ENCODE assay signal across 1 mouse cellular context in genomic region chr2:28524406-28524805, GRCm38 (mm10).
TF ChIP-seq lines count a peak whose summit lies in the region.

No protein-coding gene starts in this region.

TF ChIP-seq in CH12.LX, 34 proteins besides CTCF, POLR2A, EP300 and RAD21 (continued from another document):
- TF ChIP-seq USF1 (IDR thresholded peaks at IDR 0.05; ENCODE audit: low read depth, low read length) (no peak), E2F4 (IDR thresholded peaks at IDR 0.05; ENCODE audit: insufficient replicate concordance, low read depth, low read length) (no peak), SMC3 (IDR thresholded peaks at IDR 0.05; ENCODE audit: low read depth, low read length) (no peak), PAX5 (IDR thresholded peaks at IDR 0.05; ENCODE audit: low read length) (no peak), MAX (IDR thresholded peaks at IDR 0.05; ENCODE audit: low read length) (no peak)
